9 mouse cellular contexts compared by ENCODE assay signal in genomic region chr1:133070157-133070556, GRCm38 (mm10). TPM values are rescaled to one million over a fixed set of nuclear protein-coding genes. Genes with fewer than 3 reads are reported as not detected.
DNase-seq lines count a peak whose midpoint lies in the region; ATAC-seq and TF ChIP-seq lines count a peak whose summit lies in the region.
"Had no signal": no experiment of that assay in that cellular context is flagged by ENCODE, and none has a peak within 500 bp of the region (broad histone marks: within the 10 kb centered on the region; RNA-seq: fewer than 3 reads in every experiment).

No protein-coding gene starts in this region.

- ATAC-seq in limb, embryonic 11.5 days (ENCODE audit: insufficient number of reproducible peaks, low FRiP score, low TSS enrichment, low read depth), result 0 out of 2 replicates have a peak, but pooled peaks have one; percentile 23
- ATAC-seq in common myeloid progenitor, adult 5-6 weeks (replicated peaks; ENCODE audit: low read depth, poor library complexity, severe bottlenecking), result peak; percentile 48; the same call in 1 of the 2 replicates

- H3K27me3 ChIP-seq in limb, embryonic 11.5 days (ENCODE audit: control insufficient read depth, insufficient read depth, low read length), result no peaks in the 10 kb centered on the region
- H3K27me3 ChIP-seq in limb, embryonic 10.5 days (ENCODE audit: low read depth, poor library complexity, severe bottlenecking), result no peaks in the 10 kb centered on the region
- H3K27me3 ChIP-seq in myocyte (ENCODE audit: control insufficient read depth, insufficient read depth, insufficient read length), result peaks cover 5% of the 10 kb centered on the region

- 75% methylated on average over 3 of the region's 5 CpGs for WGBS in limb, embryonic 11.5 days
- 60% methylated on average over 5 of the region's 5 CpGs for WGBS in limb, embryonic 10.5 days

- no peaks in the 10 kb centered on the region for H3K9me3 ChIP-seq in limb, embryonic 11.5 days (ENCODE audit: control insufficient read depth, low read length)
- H3K9me3 ChIP-seq in limb, embryonic 10.5 days (replicated peaks), result no peaks in the 10 kb centered on the region

- H3K9ac ChIP-seq in limb, embryonic 11.5 days (ENCODE audit: low read length), result no peak overlapping the region

- DNase-seq in limb, embryonic 11.5 days (ENCODE audit: low spot score), result no peak
- no peak for DNase-seq in limb, embryonic 10.5 days (ENCODE audit: low spot score)
- DNase-seq in heart, postnatal 4 days, result peak; percentile 51
- DNase-seq in urinary bladder, adult 18-20 months (ENCODE audit: low spot score in 2 of 2), result no peak
- no peak for DNase-seq in thymus, postnatal 10 days (ENCODE audit: low spot score in 2 of 2)
- no peak for DNase-seq in layer of hippocampus, adult 11-12 months (ENCODE audit: low spot score)
- DNase-seq: right cerebral cortex, postnatal 14 days had no signal

- peaks cover 5% of the 10 kb centered on the region; the same call in 1 of the 2 replicates for H3K4me1 ChIP-seq in limb, embryonic 11.5 days (ENCODE audit: control insufficient read depth, insufficient read depth, low read length)
- peaks cover 22% of the 10 kb centered on the region for H3K4me1 ChIP-seq in limb, embryonic 10.5 days

- no peak overlapping the region for H3K4me2 ChIP-seq in limb, embryonic 11.5 days (ENCODE audit: low read depth, severe bottlenecking)
- H3K4me2 ChIP-seq in myocyte (ENCODE audit: low read depth), result peak overlapping the region; percentile 60

- no peak overlapping the region for H3K4me3 ChIP-seq in limb, embryonic 11.5 days (ENCODE audit: low read depth, low read length)
- H3K4me3 ChIP-seq in limb, embryonic 10.5 days, result no peak overlapping the region
- no peak overlapping the region for H3K4me3 ChIP-seq in myocyte

- no peaks in the 10 kb centered on the region for H3K79me2 ChIP-seq in myocyte (ENCODE audit: control insufficient read depth, insufficient read depth)

- peaks cover 3% of the 10 kb centered on the region; the same call in 1 of the 2 replicates for H3K36me3 ChIP-seq in limb, embryonic 11.5 days (ENCODE audit: control insufficient read depth, insufficient read depth, low read length)
- H3K36me3 ChIP-seq in limb, embryonic 10.5 days, result peaks cover 33% of the 10 kb centered on the region
- H3K36me3 ChIP-seq in myocyte (ENCODE audit: control insufficient read depth, insufficient read depth), result no peaks in the 10 kb centered on the region

- no peak overlapping the region; the same call in 1 of the 2 replicates for H3K27ac ChIP-seq in limb, embryonic 11.5 days (replicated peaks; ENCODE audit: low read depth, low read length)
- no peak overlapping the region; the same call in 1 of the 2 replicates for H3K27ac ChIP-seq in limb, embryonic 10.5 days

- TF ChIP-seq POLR2A in myocyte (IDR thresholded peaks at IDR 0.05; ENCODE audit: insufficient read length, low read depth), result no peak

- H3ac ChIP-seq in myocyte (ENCODE audit: control insufficient read depth, insufficient read length), result no peak overlapping the region

TF ChIP-seq in myocyte, 11 proteins besides CTCF, POLR2A, EP300 and RAD21:
- TF ChIP-seq MYOG (IDR thresholded peaks at IDR 0.05; ENCODE audit: control insufficient read depth in 1 of 3, insufficient read depth in 1 of 3, insufficient read length in 2 of 3, low read depth in 2 of 3) (no peak), USF1 (IDR thresholded peaks at IDR 0.05; ENCODE audit: low read depth) (no peak), MAX (IDR thresholded peaks at IDR 0.05; ENCODE audit: low read depth) (no peak), POLR2AphosphoS2 (IDR thresholded peaks at IDR 0.05; ENCODE audit: insufficient read length, low read depth) (no peak), CEBPB (IDR thresholded peaks at IDR 0.05; ENCODE audit: insufficient read depth, poor library complexity, severe bottlenecking) (no peak), E2F4 (IDR thresholded peaks at IDR 0.05; ENCODE audit: insufficient read depth) (no peak), SRF (IDR thresholded peaks at IDR 0.05; ENCODE audit: control insufficient read depth, insufficient read length, low read depth) (no peak), REST (IDR thresholded peaks at IDR 0.05; ENCODE audit: insufficient read depth, insufficient read length) (no peak), TCF3 (IDR thresholded peaks at IDR 0.05; ENCODE audit: insufficient read length, low read depth) (no peak), TCF12 (IDR thresholded peaks at IDR 0.05; ENCODE audit: insufficient read depth, poor library complexity, severe bottlenecking) (no peak), MYOD1 (IDR thresholded peaks at IDR 0.05; ENCODE audit: control insufficient read depth in 1 of 3, insufficient read length in 2 of 3, low read depth in 2 of 3) (no peak)

RNA-seq across cellular contexts. Expression of gene Pik3c2b, which starts 24.7 kb away (rescaled TPM):
- polyA plus RNA-seq in limb, embryonic 11.5 days (2014; fragmentation: Nextera tagmentation; extraction: Ambion mirVana), result 6.4 and 7.7 TPM in 2 replicates
- 6.1 and 7.4 TPM in 2 replicates for polyA plus RNA-seq in limb, embryonic 10.5 days (2016; fragmentation: Nextera tagmentation; extraction: Ambion mirVana)
- total RNA-seq in common myeloid progenitor, adult 5-6 weeks (2017), result 1.5 and 2.6 TPM in 2 replicates
- 10 to 100 TPM; 29.8 to 30.8 TPM for total RNA-seq in heart, postnatal 4 days (2021)
- polyA plus RNA-seq in myocyte (2012; fragmentation: generic; extraction: Trizol), result 1.8 TPM

RNA-seq across cellular contexts. Expression of gene Mdm4, which starts 39.8 kb away (rescaled TPM):
- 33.2 and 41.5 TPM in 2 replicates for polyA plus RNA-seq in limb, embryonic 11.5 days (2014; fragmentation: Nextera tagmentation; extraction: Ambion mirVana)
- polyA plus RNA-seq in limb, embryonic 10.5 days (2016; fragmentation: Nextera tagmentation; extraction: Ambion mirVana), result 35.0 and 43.4 TPM in 2 replicates
- 104 and 113 TPM in 2 replicates for total RNA-seq in common myeloid progenitor, adult 5-6 weeks (2017)
- total RNA-seq in heart, postnatal 4 days (2021), result 10 to 100 TPM; 55.1 to 59.8 TPM
- polyA plus RNA-seq in myocyte (2012; fragmentation: generic; extraction: Trizol), result 11.5 TPM
